Mouse (Mus musculus): Measurements from ENCODE around the gene Plcl2. TPM values are rescaled to one million over a fixed set of nuclear protein-coding genes. Genes with fewer than 3 reads are reported as not detected.

The Plcl2 gene
- 10 to 100 TPM in 1 of 2 experiments, 1 to 10 TPM in 1; 9.9 to 10.6 TPM for total RNA-seq (2021)
- long read RNA-seq, experiment 1, full-length matches to known transcripts = 5 of 12 reads
- long read RNA-seq, experiment 1, partial matches to known transcripts = 4 of 12 reads
- long read RNA-seq, experiment 1, other reads (novel, unspliced or antisense) = 3 of 12 reads
- long read RNA-seq, experiment 2, full-length matches to known transcripts = 6 of 9 reads
- long read RNA-seq, experiment 2, partial matches to known transcripts = 0 of 9 reads
- long read RNA-seq, experiment 2, other reads (novel, unspliced or antisense) = 3 of 9 reads

DNA sequence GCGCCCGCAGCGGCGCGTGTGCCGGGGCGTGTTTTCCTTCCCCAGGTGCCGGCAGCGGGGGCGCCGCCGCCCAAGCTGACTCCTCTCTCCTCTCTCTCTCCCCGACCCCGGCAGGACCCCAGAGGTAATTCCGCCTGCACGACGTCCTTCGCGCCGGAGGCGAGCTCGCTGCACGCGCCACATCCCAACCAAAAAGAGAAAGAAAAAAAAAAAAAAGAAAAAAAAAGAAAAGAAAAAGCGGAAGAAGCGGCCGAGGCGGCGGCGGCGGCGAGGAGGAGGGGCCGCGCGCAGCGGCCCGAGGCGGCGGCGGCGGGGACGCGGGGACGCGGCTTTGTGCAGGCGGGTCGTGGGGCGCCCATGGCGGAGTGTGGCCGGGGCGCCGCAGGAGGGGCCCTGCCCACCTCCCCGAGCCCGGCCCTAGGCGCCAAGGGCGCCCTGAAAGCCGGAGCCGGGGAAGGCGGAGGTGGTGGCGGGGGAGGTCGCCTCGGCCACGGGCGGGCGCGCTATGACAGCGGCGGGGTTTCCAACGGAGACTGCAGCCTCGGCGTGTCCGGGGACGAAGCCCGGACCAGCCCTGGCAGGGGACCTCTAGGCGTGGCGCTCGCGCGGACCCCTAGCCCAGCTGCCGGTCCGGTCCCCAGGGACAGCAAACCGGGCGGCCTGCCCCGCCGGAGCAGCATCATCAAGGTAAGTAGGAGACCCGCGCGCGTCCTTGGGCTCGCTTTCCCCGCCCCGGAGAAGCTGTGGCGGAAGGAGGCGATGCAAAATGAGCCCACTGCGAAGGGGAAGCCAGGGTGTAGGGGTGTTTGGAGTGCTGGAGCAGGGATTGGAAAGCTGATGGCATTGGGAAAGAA is at the start of gene Plcl2:
TSS of gene Plcl2 (plus strand) at position 153 of the 854 bp plus-strand sequence.
- intact Hi-C loops (cut with DNase I) = loop anchor here (1.0 to 5.0 kb wide), 7 partner anchors 39 to 288 kb away; no protein-coding TSS in a partner anchor
- DNase-seq = peak; percentile 69 to 71

DNA sequence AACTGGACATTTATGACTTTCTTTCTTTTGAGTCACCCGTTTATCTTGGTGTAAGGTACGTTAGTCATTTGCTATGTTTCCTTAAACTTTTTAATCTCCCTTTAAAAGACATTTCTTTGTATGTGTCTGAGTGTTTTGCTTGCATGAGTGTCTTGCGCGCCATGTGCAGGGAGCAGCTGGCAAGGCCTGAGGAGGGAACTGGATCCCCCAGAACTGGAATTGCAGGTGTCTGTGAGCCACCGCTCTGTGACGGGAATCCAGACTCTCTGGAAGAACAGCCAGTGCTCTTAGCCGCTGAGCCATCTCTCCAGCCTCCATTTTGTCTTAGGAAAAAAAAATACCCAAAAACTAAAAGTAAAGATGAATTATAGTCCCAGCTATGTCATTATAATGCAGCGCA is 48.9 kb upstream of the Plcl2 start:
- DNase-seq = no peak
- intact Hi-C loops (cut with DNase I) = no loop called here

DNA sequence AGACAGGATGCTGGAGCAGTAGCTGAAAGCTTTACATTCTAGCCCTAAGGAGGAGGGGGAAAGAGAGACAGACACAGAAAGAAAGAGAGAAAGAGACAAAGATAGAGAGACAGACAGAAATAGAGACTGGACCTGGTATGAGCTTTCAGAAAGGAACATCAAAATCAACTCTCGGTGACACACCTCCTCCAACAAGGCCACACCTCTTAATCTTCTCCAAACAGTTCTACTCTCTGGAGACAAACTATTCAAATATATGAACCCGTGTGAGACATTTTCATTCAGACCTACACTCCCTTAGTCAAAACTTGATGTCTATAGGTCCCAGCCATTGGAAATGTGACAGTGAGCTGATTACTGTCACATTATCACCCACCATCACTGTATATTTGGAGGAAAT is 41.8 kb upstream of the Plcl2 start:
- intact Hi-C loops (cut with DNase I) = no loop called here

DNA sequence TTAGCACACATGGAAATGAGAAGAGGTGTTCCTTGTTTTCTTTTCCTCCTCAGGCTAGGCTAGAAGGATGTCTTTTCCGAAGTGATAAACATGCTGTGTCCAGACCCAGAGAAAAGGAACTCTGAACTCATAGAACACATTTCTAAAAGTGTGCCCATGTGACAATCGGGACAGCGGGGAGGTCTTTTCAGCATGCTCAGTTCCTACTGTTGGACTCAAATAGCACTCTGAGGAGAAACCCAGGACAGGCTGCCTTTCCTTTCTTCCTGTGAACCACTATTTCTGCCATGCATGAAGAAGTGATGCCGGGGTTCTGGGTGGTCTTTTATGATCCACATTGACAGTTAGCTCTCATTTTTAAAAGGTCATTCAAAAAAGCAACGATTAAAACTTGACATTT is 40.1 kb upstream of the Plcl2 start:
- DNase-seq = no peak
- intact Hi-C loops (cut with DNase I) = no loop called here

More for the DNA sequence above, 41.8 kb upstream of the Plcl2 start:
- DNase-seq = no peak

GRCm38 (mm10) chr17:50469543-50470431 is 39.4 kb upstream of the Plcl2 start:
- peak; percentile 18 to 19 for DNase-seq

DNA sequence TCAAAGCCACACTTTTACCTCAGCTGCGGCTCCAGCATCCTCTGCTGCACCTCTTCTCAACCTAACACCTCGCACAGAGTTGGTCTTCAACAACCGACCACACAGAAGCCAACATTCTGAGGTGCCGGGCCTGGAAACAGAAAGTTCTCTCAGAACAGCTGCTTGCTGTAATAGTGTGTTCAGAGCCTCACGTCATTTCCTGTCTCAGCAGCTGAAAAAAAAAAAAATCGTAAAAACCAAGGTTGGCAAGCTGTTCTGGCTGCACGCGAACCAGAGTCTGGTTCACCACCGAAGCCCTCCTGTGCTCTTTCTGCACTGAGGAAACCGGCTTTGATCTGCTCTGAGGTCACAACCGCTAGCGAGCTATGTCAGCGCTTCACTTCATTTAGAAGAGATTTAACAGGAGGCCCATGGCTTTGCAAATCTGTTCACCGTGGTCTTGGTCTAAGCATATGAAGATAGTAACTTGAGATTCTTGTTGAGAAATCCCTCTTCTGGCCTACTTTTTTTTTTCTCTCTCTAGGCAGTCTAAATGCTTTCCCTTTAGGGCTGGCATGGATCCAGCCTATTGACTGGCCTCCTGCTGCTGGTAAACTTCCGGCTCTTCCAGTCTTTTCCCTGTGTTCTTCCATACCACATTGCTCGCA is 38.6 kb upstream of the Plcl2 start:
- intact Hi-C loops (cut with DNase I) = loop anchor here (1.0 kb wide), 1 partner anchor 39 kb away; the partner anchor contains the start of gene Plcl2
- peak; percentile 38 to 51 for DNase-seq

More at GRCm38 (mm10) chr17:50469543-50470431, 39.4 kb upstream of the Plcl2 start:
- intact Hi-C loops (cut with DNase I) = loop anchor here (1.0 kb wide), 1 partner anchor 40 kb away; the partner anchor contains the start of gene Plcl2

- intact Hi-C loops (cut with DNase I) = no loop called here
- DNase-seq = peak in 1 of 2 experiments; percentile 30
Observed at GRCm38 (mm10) chr17:50471230-50471629, 38.0 kb upstream of the Plcl2 start.

DNA sequence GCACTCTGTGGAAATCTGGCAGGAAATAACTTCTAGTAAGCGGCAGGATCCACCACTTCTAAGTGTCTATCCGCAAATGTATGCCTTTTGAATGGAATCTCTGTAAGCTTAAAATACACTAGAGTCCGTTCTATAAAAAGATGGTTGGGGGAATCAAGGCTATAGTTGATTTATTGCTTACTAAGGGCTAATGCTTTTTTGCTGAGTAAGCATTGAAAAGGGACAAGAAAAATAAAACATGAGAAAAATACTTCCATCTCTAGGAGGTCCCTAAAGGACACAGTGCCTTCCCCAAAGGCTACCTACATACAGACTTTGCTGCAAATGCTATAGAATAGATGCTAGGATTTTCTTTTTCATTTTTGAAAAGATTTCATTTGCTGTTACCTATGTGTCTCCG is 31.9 kb upstream of the Plcl2 start:
- intact Hi-C loops (cut with DNase I) = no loop called here

DNA sequence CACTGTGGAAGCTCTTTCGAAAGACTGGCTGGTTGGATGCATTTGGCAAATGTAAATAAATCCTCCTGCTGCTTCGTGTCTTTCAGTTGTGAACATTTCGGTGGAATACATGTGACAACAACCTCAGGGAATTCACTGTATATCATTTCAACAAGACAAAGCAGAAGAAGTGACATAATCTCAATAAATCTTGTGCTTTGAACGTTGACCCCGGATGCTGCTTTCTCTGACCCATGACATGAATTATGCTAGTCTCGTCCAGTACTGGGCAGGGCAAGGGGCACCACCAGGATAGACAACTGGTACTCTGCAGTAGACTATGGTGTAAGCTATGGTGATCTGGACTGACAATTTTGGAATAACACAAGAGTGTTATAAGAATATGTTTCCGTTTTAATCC is 28.3 kb upstream of the Plcl2 start:
- intact Hi-C loops (cut with DNase I) = no loop called here
- DNase-seq = no peak

More for the DNA sequence above, 31.9 kb upstream of the Plcl2 start:
- DNase-seq = no peak

DNA sequence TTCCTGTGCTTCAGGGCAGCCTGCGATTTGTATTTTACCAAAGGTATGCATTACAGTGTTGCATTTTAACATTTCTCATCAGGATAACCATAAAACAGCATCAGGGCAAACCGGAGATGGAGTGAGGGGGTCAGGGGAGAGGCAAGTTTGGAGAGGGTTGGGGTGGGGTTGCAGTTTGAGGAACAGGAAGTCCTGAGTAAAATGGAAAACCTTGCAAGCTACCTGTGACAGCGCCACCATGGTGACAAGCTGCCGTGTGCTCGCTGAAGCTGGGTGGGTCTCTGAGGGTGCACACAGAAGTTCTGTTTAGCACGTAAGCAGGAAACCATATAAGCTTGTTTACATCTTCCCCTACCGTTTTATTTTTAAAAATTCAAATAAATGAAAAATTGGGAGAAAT is 25.5 kb upstream of the Plcl2 start:
- no peak for DNase-seq
- intact Hi-C loops (cut with DNase I) = no loop called here

- intact Hi-C loops (cut with DNase I) = no loop called here
- DNase-seq = no peak
Observed at GRCm38 (mm10) chr17:50484981-50485380, 24.2 kb upstream of the Plcl2 start.

DNA sequence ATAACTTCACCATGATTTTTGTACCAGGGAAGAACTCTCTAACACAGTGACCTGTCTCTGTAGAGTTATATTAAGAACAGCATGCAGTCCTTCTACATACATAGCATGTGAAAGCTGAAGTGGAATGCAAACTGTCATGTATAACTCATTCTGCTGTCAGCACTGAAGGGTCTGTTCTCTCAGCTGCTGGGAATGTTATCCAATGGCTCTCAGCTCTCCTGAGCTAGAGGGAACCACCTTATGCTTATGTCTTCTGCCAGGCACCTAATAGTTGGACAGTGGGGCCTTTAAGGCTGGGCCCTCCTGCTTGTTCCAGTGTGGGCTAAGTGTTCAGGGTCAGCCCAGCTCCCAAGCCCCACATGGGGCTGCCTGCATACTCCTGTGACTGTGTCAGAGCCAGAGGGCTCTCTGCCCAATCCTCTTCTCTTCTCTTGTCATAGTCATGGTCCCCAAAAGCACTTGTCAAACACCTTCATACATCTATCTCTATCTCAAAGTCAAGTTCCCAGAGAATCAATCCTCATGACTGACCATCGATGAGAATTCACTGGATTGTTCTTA is 22.1 kb upstream of the Plcl2 start:
- no peak for DNase-seq
- intact Hi-C loops (cut with DNase I) = no loop called here

GRCm38 (mm10) chr17:50487670-50488069 is 21.5 kb upstream of the Plcl2 start:
- intact Hi-C loops (cut with DNase I) = no loop called here
- DNase-seq = no peak

DNA sequence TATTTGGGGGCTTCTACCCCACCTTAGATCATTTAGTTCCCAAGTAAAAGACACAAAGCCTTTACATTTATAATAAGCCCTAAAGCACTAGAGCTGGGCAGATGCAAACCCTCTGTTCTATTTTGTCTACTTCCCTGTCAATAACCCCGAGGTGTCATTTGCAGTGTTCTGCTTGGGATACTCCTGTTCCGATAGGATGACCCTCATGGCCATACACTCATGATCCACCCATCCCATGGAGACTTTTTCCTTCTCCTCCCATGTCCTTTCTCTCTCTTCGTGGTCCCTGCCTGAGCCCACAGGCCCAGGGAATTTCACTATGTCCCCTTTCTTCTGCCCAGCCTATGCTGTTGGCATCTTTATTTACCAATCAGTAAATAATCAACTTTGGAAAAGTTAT is 20.8 kb upstream of the Plcl2 start:
- DNase-seq = no peak
- intact Hi-C loops (cut with DNase I) = no loop called here

- DNase-seq = no peak
- intact Hi-C loops (cut with DNase I) = no loop called here
Observed at GRCm38 (mm10) chr17:50488895-50489294, 20.3 kb upstream of the Plcl2 start.

- DNase-seq = no peak
- intact Hi-C loops (cut with DNase I) = no loop called here
Observed at GRCm38 (mm10) chr17:50490644-50491430, 18.4 kb upstream of the Plcl2 start.

GRCm38 (mm10) chr17:50491496-50491895 is 17.7 kb upstream of the Plcl2 start:
- intact Hi-C loops (cut with DNase I) = no loop called here
- DNase-seq = no peak

DNA sequence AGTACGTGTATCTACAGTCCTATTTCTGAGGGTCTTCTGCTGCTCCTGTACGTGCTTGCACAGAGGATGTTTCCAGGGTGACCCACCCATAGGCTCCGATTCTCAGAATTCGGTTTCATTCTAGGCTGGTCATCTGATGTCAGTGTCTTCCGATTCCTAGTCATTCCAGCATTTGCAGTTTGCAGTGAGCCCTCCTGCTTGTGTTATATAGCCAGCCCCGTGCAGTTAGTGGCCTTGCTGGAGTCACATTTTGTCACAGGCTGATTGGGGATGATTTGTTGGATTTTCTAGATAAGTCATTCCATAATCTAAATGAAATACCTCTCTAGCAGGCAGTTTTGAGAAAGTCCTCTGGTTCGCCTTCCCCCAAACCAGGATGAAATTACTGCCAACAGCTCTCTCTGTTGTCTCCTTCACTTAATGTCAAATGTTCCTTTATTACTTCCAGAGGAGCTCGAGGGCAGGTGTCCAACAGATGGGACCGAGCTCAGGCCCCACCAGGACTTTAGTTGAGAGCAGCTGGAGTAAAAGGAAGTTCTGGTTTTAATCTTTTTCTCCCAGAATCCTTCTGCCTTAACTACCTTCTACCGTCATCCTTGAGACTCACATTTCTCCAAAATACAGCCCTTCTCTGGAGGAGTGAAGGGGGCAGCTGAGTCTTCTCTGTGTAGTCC is 13.8 kb upstream of the Plcl2 start:
- no peak for DNase-seq
- intact Hi-C loops (cut with DNase I) = no loop called here

Measured in heart, postnatal 14 days (tissue).